Mouse (Mus musculus) erythroblast, adult 5-6 weeks (primary cell): ENCODE measurements around the gene Endog. TPM values are rescaled to one million over a fixed set of nuclear protein-coding genes. Genes with fewer than 3 reads are reported as not detected.
"Not testable (repeated sequence)": the region's sequence is repeated elsewhere in the genome, so short reads cannot be mapped to it uniquely, and the experiment has no call there.

Experiments
- ATAC-seq: replicated peaks from 2 replicates; pipeline ENCODE4 v1.8.0; 2016; ENCODE audit warnings: moderate number of reproducible peaks, mild to moderate bottlenecking, moderate TSS enrichment, inconsistent platforms; ENCODE audit not compliant: poor library complexity, low FRiP score, severe bottlenecking
- total RNA-seq, 2 experiments: library from RNA; stranded (forward) in 1 of 2; stranded (reverse) in 1 of 2; fragments of 150-400 nt in 1 of 2; fragments of 200-764, 138-1000 nt in 1 of 2; gene quantifications; 2 replicates each; pipeline versions ENCODE4 v1.2.3 to v1.2.4; 2015 to 2017; ENCODE audit warnings: low replicate concordance in 2 of 2

Endog gene
- total RNA-seq, 2 experiments from 2014 or later = 3.0 TPM; not detected in 1

DNA sequence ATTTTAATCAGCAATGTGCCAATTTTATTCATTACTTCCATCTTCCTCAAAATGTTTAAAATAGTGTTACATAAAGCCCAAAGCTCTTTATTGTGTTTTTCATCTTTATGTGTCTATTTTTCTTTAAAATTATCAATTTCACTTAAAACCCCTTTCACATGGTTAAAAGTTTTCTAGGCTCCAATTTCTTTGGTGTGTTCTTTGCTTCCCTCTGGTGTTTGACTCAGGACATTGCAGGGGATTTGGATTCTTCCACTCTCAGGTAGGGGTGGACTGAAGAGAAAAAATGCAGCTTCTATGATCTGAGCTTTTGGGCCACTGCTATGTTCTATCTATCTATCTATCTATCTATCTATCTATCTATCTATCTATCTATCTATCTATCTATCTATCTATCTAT, 9.5 kb upstream of the Endog start:
- ATAC-seq = 0 out of 2 replicates have a peak, but pooled peaks have one; percentile 62

DNA sequence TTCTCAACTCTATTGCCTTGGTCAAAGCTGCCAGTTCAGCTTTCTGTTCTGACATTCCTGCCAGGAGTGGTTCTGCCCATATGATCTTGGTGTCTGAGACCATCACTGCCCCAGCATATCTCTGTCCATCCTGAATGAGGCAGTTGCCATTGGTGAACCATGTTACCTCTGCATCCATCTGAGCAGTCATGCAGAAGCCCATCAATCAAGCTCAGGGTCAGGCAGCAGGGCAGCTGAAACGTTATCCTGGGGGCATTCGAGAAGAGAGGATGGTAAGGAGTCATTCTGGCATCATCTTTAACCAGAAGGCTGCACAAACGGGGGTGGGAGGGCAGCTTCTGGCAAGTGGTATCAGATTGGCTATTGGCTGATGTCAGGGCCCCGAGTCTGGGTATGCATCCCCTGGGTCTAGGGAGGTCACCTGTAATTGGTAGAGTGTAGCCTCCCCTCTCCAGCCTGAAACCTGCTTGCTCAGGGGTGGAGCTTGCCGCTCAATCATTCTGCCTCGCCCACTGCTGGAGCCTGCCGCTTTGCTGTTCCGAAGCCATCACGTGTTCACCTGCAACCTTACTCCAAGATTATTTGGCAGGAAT, 6.9 kb upstream of the Endog start:
- ATAC-seq = no peak

DNA sequence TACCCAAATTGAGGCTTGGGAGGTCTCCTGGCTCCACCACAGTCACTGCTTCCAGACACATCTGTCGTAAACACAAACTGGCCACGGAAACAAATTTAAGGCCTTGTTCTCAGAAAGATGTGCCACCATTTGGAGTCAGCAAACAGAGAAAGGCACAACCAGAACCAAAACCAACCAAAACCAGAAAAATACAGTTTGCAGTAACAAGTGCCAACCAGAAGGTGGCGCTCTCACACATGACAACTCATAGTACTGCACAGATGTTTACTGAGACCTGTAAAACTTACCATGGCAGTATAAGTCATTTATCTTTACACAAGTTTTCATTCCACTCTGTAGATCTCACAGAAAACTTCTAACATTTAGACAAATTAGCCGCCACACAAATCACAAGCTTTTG, 4.6 kb upstream of the Endog start:
- ATAC-seq = no peak

DNA sequence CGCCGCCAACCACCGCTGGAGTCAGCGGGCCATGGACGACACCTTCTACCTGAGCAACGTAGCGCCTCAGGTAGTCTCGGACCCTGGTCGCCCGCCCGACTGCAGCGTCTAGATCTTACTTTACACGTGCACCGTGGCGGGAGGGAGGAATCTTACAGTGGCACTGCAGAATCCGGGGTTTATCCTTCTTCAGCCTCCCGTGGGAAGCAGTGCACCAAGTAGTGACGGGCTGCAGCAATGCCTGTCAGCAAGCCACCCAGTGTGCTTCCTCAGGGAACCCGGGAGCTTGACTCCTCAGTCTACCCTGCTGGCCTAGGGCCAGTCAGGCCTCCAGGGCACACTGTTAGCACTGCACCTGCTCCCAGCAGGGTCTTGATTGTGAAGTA, 697 bp downstream of the Endog start:
- no peak for ATAC-seq

DNA sequence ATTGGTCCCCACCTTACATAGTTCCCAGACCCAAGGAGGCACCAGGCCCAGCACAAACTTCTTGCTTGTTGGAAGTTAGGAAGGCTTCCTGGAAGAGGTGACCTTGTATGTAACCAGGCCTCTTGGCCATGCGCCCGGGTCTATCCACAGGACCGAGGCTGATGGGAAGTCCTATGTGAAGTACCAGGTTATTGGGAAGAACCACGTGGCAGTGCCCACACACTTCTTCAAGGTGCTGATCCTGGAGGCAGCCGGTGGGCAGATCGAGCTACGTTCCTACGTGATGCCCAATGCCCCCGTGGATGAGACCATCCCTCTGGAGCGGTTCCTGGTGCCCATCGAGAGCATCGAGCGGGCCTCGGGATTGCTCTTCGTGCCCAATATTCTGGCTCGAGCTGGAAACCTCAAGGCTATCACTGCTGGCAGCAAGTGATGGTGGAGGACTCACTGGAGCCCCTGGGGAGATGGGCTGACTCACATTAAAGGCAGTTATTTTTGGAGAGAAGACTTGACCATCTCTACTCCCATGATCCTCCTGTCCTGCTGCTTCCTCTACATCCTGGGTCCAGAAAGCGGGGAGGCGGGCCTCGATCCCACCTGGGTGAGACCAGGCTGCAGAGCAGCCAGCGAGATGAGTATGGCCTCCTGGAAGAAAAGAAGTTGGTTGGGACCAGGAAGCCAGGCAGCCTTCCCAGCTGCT, 2.4 kb downstream of the Endog start:
- ATAC-seq = no peak

DNA sequence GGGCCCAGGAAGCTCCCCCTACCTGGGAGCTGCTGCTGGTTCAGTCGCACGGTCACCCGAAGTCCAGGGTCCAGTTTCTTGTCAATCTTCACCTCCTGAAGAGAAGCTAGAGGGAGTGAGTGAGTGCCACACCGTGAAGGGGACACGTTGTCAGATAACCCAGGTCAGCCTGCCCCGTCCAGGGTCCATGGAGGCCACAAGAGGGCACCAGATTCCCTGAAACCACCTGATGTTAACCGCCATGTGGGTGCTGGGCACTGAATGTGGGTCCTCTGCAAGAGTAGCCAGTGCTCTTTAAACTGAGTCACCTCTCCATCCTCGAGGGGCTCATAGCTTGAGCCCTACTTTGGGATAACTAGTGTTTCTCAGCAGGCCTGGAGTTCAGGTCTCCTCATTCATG, 4.6 kb downstream of the Endog start:
- no peak for ATAC-seq

DNA sequence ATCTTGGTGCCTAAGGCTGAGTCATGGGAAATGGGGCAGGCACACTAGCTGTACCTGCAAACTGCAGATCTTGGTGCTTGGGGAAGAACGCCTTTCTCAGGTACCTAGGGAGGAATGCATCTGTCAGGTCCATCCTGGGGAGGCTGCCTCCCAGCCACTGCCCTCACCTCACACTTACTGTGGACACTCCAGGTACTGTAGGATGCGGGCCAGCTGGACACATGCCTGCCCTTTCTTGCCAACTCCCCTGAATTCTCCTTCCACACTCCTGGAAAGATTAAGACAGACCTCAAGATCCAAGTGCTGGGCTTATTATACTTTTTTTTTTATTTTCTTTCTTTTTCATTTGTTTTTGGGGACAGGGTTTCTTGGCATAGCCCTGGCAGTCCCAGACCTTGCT, 5.3 kb downstream of the Endog start:
- ATAC-seq = no peak

DNA sequence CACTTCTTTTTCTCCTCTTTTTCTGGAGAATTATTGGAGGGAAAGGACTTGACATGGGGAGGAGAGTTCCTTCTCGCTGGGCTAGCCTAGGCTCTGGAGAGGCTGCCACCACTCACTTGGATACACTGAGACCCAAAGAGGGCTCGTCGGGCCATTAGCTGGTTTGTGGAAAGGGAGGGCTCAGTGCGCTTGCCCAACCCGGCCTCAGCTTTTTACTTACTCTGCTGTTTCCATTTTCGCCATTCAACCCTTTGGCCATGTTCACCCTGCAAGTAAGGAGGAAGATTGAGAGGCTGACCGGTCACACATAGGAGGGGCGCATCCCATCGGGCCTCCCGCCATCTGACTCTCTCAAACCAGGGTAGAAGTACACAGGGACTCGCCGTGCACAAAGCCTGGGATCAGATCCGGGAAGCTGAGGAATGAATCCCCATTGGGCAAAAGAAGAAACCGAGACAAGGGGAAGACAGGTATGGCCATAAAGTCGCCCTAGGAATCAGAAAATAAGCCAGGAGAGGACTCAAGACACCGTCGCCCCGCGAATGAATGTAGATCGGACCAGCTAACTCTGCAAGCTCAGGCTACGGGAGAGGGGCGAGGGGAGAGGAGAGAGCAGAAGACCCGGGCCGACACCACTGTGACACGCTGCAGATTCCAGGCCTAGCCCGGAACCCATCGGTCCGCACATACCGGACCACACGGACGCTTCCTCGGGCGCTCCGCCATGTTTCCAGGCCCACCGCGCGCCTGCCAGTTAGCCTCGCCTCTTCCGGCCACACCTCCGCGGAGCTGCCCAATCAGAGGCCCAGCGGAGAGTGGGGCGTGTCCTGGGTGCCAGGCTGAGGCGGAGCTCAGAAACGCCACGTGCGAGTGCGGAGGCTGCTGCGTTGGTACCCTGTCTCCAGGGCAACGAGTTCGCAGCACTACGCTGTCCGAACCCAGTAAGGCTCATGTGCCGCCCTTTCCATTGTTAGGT, 6.7 kb downstream of the Endog start, which contains the start of gene Spout1:
TSS of gene Spout1 (minus strand) at position 760 of the 976 bp plus-strand sequence.
- ATAC-seq = peak; percentile 98

DNA sequence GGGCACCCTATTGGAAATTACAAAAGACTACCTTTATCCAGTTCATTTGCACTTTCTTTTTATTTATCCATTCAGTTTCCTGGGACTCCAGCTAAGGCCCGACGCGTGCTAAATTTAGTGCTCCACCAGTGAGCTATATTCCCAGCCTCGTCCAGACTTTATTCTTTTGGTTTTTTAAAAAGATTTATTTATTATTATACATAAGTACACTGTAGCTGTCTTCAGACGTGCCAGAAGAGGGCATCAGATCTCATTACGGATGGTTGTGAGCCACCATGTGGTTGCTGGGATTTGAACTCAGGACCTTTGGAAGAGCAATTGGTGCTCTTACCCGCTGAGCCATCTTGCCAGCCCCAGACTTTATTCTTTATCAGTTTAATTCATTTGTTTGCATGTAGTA, 7.4 kb downstream of the Endog start:
- not testable (repeated sequence) for ATAC-seq

DNA sequence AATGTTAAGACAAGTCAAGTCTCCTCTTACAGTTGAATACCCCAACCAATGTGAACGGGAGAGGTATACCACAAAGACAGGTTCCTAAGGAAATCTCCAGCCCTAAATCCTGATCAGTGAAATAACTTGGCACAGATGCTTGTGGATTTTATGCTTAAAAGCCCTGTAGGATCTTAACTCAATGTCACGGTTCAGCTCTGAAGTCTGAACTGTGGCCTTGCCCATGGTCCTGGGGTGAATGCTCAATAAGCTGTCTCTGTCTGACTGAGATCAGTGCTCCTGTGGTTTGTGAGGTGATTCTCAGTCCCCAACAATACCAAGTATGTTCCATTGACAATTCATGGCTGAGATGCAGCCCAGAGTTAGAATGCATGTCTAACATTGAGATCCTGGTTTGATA, 11.1 kb downstream of the Endog start:
- no peak for ATAC-seq

DNA sequence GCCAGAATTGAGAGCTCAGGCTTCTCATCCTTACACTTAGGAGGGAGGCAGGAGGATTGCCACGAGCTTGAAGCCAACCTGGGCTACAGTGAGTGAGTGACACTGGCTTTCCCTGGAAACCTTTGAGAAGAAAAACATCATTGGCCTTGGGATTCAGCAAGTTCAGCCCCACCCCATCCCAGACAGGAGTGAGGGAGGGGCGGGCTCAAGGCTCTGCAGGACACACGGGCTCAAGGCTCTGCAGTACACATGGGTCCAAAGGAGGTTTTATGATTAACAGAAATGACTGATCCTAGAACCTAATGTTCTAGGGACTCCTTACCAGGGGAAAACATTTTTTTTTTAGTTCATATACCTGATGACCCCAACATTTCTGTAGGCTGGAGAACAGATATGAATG, 12.4 kb downstream of the Endog start:
- no peak for ATAC-seq

DNA sequence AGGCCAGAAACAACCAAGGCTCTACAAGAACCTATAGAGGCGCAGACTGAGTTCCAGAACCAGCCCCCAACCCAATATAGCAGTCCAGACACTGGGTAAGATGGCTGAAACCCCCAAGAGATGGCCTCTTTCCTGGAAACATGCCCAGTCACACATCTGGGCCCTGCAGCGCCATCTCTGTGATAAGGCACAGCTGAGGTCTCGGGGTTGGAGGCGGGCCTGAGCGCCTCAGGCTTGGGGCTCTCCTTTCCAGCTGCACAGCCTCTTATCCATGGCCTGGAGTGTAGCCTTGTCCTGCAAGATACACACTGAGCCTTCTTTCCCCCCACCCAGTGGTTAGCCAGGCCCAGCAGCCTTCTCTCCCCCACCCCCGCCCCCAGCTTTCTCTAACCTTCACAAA, 14.0 kb downstream of the Endog start:
- ATAC-seq = no peak

DNA sequence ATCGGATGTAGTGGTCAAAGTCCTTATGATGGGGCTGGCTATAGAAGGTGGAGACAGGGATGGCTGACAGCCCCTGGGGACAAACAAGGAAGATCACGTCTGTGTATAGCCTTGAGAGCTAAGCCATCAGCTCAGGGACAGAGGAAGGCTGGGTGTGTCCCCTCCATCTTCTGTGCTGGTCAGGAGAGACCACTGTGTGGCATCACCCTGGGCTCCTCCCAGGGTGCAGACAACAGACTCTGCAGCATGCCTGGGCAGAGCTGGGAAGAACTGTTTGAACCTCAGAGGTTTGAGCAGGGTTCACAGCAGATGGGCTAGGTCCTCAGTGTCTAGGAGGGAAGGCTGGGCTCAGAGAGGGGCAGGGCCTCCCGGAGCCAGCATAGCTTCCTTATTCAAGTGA, 14.4 kb downstream of the Endog start:
- no peak for ATAC-seq

DNA sequence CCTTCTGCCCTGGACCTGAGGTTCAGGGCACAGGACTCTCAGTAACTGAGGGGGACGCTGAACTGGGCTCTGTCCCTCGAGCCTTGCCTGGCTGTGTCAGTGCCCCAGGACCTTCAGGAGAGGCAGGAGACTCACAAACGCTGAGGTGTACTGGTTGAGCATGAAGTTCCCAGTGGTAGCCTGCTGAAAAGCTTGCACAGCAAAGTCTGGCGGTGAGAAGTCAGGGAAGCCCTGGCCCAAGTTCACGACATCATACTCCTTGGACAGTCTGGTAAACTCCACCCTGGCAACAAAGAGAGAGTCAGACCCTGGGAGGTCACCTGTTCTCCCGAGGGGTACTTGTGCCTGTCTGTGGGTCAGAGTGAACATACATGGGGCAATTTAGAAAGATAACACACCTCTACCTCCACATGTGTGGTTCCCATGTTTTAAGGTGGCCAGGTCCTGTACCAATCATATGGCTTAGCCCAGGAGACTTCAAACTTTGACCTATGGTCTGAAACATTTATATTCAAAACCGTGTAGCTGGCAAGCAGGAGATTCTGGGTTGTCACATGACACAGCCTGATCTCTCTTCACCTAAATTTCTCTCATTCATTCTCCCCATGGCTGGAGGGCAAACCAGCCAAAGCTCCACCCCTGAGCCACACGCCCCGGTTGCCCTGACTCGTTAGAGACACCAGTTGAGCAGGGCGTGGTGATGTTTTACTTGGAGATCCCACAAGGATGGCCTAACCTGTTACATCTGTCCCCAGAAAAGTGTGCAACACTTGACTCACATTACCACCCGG, 20.7 kb downstream of the Endog start:
- ATAC-seq = no peak

DNA sequence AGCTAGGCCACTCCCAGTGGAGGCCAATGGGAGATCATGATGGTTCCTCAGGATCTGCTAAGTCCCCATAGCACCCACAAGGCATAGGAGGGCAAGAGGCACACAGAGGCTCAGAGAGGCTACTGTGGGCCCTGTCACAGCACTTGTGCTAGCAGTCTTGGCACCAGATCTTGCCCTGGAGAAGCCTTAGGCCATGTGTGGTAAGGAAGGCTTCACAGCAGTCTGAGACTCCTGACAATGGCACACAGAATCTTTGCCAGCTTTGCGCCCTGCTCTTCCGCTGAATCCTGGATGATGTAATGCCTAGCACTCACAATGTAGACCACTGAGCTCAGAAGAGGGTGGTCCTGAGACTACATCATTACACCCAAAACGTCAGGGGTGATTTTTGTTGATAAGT, 23.4 kb downstream of the Endog start:
- ATAC-seq = no peak

DNA sequence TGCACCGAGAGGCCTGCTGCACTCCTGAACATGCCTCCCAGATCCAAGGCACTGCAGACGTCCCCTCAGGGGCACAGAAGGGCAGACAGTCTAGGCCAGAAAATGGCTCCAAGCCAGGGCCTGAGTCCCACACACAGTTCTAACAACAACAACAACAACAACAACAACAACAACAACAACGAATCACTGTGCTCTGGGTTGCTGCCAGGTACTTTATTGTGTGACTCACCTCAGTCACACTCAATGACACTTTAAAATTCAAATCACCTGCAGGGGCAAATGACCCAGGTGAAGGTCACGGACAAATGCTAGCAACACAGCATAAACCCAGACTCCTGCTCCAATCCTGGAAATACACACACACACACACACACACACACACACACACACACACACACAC, 26.7 kb downstream of the Endog start:
- ATAC-seq = no peak

DNA sequence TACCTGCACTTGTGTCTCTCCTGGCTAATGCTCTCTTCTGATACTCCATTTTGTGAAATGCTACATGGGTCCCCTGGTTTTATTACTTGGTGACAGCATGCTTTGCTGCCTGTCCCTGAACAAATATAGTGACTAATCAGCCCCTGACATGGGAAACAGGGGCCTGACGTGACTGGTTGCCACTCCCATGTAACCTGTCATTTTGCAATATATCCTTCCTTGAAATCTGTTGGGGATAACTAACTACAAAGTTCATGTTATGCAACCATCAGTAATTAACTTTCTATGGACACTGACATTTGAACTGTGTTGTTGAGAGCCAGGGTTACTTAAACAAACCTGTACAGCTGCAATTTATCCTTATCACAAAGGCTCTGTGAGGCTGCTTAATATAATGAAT, 28.7 kb downstream of the Endog start:
- ATAC-seq = no peak

DNA sequence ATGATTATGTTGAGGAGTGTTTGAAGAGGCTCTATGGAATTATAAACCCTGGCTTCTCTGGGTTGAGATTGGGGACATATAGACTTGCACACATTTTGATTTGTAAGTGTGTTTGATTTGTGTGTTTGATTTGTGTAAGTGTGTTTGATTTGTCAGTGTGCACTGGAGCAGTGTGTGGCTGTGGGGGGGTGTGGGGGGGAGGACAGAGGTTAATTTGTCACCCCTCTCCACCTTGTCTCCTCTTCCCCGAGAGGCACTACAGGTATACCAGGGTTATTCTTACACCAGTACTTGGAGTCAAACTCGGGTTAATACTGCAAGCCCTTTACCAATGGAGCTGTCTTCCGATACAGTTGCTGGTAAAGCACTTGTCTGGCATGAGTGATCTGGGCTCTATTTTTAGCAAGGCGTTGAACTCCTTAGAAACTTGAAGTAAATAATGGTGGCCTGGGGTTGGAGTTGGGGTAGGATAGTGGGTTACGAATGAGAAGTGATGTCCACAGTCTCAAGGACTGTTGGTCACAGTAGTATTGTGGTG, 29.2 kb downstream of the Endog start:
- ATAC-seq = no peak

DNA sequence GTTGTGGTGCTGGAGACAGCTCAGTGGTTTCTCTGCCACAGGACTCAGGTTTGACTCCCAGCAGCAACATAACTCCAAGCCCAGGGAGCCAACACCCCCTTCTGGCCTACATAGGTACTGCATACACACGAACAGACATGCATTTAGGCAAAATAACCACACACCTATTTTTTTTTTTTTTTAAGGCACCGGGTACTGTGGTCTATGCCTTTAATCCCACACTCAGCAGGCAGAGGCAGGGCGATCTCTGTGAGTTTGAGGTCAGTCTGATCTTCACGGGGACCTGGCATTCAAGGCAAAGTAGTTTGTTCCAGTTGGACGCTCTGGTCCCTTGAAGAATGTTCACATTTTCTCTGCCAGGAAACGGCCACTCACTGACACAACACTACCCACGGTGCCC, 32.1 kb downstream of the Endog start:
- ATAC-seq = no peak

DNA sequence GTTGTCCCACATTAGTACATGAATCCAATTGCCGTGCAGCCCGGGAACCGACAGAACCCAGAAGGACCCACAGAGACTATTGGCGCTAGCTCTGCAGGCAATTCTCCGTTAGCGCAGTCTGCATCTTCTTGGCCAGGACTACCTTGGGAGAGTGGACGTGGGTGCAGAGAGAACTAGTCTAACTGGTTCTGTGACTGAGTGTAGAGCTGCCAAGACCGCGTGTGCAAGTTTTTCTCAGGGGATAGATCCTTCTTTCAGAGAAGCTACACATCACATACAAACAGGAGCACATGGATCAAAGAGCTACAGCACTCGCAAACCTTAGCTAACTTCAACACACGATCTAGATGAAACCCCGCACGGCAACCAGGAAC, 33.9 kb downstream of the Endog start:
- peak; percentile 42; the same call in 1 of the 2 replicates for ATAC-seq
